Mouse (Mus musculus) forebrain, embryonic 13.5 days (tissue): ENCODE measurements around the gene Shroom1. TPM values are rescaled to one million over a fixed set of nuclear protein-coding genes. Genes with fewer than 3 reads are reported as not detected.

Experiments used
- ATAC-seq: fragments of 200-750 bp; cut with Nextera tagmentation; 2 replicates; pipeline ENCODE4 v1.8.0; 2017
- H3K27ac ChIP-seq: fragments of 300-500 bp; sonication (generic); 2 replicates; pipeline ENCODE4 v1.5.1; 2015; ENCODE audit warnings: inconsistent platforms, mild to moderate bottlenecking, moderate library complexity
- H3K27me3 ChIP-seq: fragments of 300-500 bp; sonication (generic); 2 replicates; pipeline ENCODE4 v1.6.1; 2015; ENCODE audit warnings: mild to moderate bottlenecking, inconsistent platforms
- H3K36me3 ChIP-seq: fragments of 300-500 bp; sonication (generic); 2 replicates; pipeline ENCODE4 v1.6.1; 2015; ENCODE audit warnings: mild to moderate bottlenecking, inconsistent platforms; ENCODE audit not compliant: poor library complexity, severe bottlenecking
- H3K4me1 ChIP-seq: fragments of 300-500 bp; sonication (generic); 2 replicates; pipeline ENCODE4 v1.6.1; 2015; ENCODE audit warnings: inconsistent platforms
- H3K4me2 ChIP-seq: fragments of 300-500 bp; sonication (generic); 2 replicates; pipeline ENCODE4 v1.6.1; 2015; ENCODE audit warnings: inconsistent platforms, mild to moderate bottlenecking, moderate library complexity
- H3K4me3 ChIP-seq: fragments of 300-500 bp; sonication (generic); 2 replicates; pipeline ENCODE4 v1.5.1; 2015; ENCODE audit warnings: mild to moderate bottlenecking, inconsistent platforms
- H3K9ac ChIP-seq: fragments of 300-500 bp; sonication (generic); 2 replicates; pipeline ENCODE4 v1.6.1; 2015; ENCODE audit warnings: mild to moderate bottlenecking, inconsistent platforms
- H3K9me3 ChIP-seq: fragments of 300-500 bp; sonication (generic); replicated peaks from 2 replicates; pipeline ENCODE4 v1.6.1; 2016; ENCODE audit warnings: inconsistent platforms
- WGBS: fragments of 180-500 bp; shearing (Covaris S2); methylation state at CpG from one replicate; pipeline ENCODE4 v1.1.7; 2015; 5-methylcytosine and 5-hydroxymethylcytosine counted together
- polyA plus RNA-seq: library from polyadenylated mRNA; unstranded; fragments of >200 nt; fragmentation: Nextera tagmentation; extraction: Ambion mirVana; gene quantifications from 2 replicates; pipeline ENCODE4 v1.2.1, GENCODE M21; 2015

The Shroom1 gene
- polyA plus RNA-seq, 1 experiment from 2014 or later = 1.3 TPM

DNA sequence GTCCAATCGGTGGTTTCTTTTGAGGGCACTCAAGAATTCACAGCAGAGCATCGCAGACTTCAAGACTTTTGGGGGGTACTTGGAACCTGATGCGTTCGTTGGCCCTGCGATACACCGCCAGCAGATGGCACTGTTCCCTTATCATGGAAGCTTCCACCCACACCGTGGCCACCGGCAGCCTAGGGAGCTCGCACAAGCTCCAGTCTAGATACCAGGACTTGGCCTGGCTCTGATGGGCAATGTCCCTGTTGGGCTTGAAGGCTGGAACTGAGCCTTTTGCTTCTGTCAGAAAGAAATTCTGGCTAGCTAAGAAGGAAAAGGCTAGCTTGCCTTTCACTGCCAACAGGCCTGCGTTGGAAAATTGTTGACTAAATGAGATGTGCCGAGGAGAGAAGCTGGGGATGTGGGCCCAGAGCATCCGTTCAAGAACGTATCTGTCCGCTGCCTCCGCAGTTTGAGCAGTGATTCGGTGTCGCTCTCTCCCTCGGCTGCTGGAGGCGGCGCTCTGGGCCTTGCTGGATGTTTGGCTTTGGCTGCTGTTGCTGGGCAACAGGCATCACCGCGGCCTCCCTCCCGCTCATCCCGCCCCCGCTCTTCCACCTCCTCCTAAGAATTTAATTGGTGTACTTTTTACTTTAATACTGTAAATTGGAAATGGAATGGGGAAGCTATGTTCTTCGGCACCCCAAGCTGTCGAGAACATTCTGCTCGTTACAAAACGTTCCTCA, 13.1 kb downstream of the Shroom1 start, which contains the start of gene Gm9837:
Gene Gm9837, minus strand, starts transcription at position 512 of the 728 bp plus-strand sequence.
- ATAC-seq = peak; percentile 86
- Histone ChIP-seq H3K36me3 (no peaks in the 10 kb centered on the region), H3K27me3 (peaks cover 41% of the 10 kb centered on the region), H3K4me3 (peak within 1 kb of the TSS; percentile 28), H3K9me3 (no peaks in the 10 kb centered on the region), H3K9ac (peak within 1 kb of the TSS; percentile 58), H3K4me2 (peak within 1 kb of the TSS; percentile 60), H3K4me1 (peaks cover 23% of the 10 kb centered on the region), H3K27ac (peak within 1 kb of the TSS; percentile 49; the same call in 1 of the 2 replicates)
- WGBS = 2% methylated on average over 29 of the region's 29 CpGs

DNA sequence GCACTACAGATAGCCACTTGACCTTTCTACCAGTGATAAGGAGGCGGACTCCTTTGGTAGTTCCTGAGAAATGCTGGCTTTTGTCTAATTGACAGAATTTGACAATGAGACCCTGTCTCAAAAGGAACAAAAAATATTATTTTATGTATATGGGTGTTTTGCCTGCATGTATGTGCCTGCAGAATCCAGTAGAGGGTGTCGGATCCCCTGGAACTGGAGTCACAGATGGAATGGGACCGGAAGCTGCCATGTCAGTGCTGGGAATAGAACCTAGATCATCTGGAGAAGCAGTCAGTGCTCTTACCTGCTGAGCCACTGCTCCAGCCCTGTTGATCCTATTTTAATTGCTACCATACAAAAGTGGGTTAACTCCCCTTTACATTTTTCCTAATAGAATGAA, 15.7 kb downstream of the Shroom1 start:
- WGBS = 80% methylated on average over 3 of the region's 3 CpGs

DNA sequence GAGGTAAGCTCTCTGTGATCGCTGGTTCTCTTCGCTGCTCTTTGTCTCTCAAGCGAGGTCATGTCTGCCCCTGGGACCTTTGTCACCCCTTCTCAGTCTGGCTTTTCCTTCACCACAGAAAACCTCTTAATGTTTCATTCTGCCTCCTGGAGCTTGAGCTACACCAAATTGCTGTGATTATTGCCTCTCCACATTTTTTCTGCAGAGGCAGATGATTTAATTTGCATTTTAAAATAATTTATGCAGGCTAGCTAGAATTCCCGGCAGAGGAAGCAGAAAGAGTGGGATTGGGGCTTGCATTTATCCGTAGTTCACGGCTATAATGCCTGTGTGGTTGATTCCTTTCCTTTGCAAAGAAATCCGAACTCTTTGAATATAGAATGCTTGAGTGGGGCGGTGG, 18.6 kb downstream of the Shroom1 start:
- ATAC-seq = peak; percentile 48
- Histone ChIP-seq H3K9ac (0 out of 2 replicates have a peak overlapping the region, but pooled peaks have one; percentile 4), H3K4me1 (peaks cover 33% of the 10 kb centered on the region), H3K4me3 (0 out of 2 replicates have a peak overlapping the region, but pooled peaks have one; percentile 3), H3K4me2 (peak overlapping the region; percentile 26), H3K36me3 (no peaks in the 10 kb centered on the region), H3K27ac (peak overlapping the region; percentile 70), H3K27me3 (peaks cover 56% of the 10 kb centered on the region), H3K9me3 (0 out of 2 replicates have a peak, but pooled peaks cover 4% of the 10 kb centered on the region)
- 14% methylated on average over 8 of the region's 8 CpGs for WGBS

More for the DNA sequence above, 15.7 kb downstream of the Shroom1 start:
- H3K36me3 ChIP-seq = no peaks in the 10 kb centered on the region
- H3K9me3 ChIP-seq = no peaks in the 10 kb centered on the region
- H3K9ac ChIP-seq = no peak overlapping the region
- H3K27me3 ChIP-seq = peaks cover 29% of the 10 kb centered on the region
- no peak overlapping the region for H3K4me3 ChIP-seq
- H3K4me1 ChIP-seq = peaks cover 28% of the 10 kb centered on the region
- H3K27ac ChIP-seq = no peak overlapping the region
- no peak for ATAC-seq
- no peak overlapping the region for H3K4me2 ChIP-seq

DNA sequence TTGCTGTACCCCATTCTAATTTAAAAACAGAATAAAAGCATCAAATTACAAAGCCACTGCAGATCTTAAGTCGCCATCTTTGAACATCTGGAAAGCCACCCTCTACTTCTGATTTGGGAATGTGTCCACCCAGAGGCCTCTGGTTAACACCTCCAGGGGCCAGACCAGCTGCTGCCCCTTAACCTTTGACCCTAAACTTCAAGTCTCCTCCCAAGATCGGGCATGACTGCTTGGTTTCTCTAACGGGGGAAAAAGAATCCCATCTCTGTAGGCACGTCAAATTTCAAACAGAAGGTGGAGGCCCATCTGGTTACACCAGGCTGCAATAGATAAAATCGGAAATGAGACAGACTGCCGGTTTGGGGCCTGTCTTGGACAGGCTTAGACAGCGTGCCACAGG, 20.8 kb downstream of the Shroom1 start:
- peak overlapping the region; percentile 49; the same call in 1 of the 2 replicates for H3K4me3 ChIP-seq
- H3K27me3 ChIP-seq = peaks cover 65% of the 10 kb centered on the region
- peaks cover 30% of the 10 kb centered on the region for H3K4me1 ChIP-seq
- no peak for ATAC-seq
- 0 out of 2 replicates have a peak, but pooled peaks cover 4% of the 10 kb centered on the region for H3K9me3 ChIP-seq
- no peak overlapping the region for H3K9ac ChIP-seq
- 45% methylated on average over 7 of the region's 7 CpGs for WGBS
- H3K27ac ChIP-seq = no peak overlapping the region
- peak overlapping the region; percentile 73; the same call in 1 of the 2 replicates for H3K4me2 ChIP-seq
- H3K36me3 ChIP-seq = no peaks in the 10 kb centered on the region

DNA sequence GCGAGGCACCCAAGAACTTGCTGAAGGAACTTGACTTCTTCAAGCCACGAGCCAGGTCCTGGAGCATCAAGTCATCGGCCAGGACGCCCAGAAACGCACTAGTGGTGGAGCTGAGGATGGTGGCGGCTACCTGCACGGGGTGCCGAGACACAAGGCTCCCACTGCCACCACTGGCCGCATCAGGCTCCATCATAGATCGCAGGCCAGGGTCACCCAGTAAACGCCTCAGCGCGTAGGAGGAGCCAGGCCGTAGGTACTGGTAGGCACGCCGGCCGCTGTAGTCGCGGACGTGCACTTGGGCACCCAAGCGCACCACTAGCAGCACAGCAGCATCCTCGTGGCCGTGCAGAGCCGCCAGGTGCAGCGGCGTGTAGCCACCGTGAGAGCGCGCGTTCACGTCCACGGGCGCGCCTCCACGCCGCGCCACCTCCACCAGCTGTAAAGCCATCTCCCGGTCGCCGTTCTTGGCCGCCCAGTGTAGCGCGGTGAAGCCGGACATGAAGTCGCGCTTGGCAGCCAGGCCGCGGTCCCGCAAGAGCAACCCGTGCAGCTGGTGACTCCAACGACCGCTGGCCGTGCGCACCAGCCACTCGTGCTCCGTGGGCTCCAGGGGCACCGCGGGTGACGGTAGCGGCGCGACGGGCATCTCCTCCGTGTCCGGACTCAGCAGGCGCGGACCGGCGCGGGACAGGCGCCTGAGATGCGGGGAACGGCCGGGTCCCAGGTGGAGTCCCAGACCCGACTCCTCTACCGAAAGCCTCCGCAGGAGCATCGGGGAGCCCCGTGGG, 21.6 kb downstream of the Shroom1 start:
- ATAC-seq = 0 out of 2 replicates have a peak, but pooled peaks have one; percentile 2
- H3K27me3 ChIP-seq = peaks cover 62% of the 10 kb centered on the region

DNA sequence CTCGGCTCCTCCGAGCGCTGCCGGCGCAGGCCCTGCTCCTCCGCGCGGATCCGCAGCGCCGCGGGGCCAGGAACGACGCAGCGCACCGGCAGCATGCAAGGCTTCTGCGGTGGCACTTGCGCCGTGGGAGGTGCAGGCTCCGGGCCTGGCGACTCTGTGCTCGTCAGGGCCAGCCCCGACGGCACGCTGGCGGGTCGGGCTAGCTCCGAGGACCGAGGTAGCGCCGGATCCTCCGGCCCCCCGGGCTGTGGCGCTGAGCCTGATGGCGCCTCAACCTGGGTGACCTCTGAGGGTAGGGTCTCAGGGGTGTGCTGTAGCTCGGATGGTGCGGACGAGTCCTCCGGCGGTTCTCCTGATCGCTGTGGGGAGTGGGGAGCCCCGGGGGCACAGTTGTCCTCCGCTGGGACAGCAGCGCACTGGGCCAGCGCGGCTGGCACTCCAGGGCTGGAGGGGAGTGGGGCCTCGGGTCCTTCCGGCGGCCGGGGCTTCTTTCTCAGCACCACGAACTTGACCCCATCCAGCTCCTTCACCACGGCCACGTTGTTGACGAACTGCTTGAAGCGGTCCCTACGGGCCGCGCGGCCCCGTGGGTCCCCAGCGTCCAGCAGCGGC, 22.3 kb downstream of the Shroom1 start:
- Histone ChIP-seq H3K27me3 (peaks cover 58% of the 10 kb centered on the region), H3K27ac (no peak overlapping the region)
- ATAC-seq = peak; percentile 32; the same call in 1 of the 2 replicates

More for the DNA sequence above, 21.6 kb downstream of the Shroom1 start:
- H3K9ac ChIP-seq = peak overlapping the region; percentile 59
- 0 out of 2 replicates have a peak, but pooled peaks cover 4% of the 10 kb centered on the region for H3K9me3 ChIP-seq
- WGBS = 5% methylated on average over 79 of the region's 79 CpGs
- H3K4me1 ChIP-seq = peaks cover 30% of the 10 kb centered on the region
- H3K4me3 ChIP-seq = peak overlapping the region; percentile 49
- no peaks in the 10 kb centered on the region for H3K36me3 ChIP-seq
- peak overlapping the region; percentile 73 for H3K4me2 ChIP-seq
- H3K27ac ChIP-seq = no peak overlapping the region

DNA sequence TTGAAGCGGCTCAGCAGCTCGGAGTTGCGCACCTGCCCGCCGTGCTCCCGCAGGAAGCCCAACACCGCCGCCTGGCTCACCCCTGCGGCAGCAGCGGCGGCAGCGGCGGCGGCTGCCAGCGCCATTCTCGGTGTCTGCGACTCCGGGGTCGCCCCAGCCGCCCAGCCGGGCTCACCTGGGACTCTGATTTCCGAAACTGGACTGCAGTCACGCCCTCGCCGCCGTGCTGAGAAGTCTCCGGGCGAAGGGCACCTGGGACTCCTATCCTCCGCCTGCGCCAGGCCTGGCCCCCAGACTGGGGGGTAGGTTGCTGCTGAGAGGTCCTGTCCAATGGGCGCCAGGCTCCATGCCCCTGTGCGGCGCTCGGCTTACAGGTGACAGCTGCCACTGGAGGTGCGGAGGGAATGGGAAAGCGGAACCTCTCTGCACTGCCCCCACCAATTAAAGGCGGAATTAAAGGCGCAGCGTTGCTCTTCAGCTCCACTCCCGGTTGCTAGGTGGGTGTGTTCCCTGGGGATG, 22.8 kb downstream of the Shroom1 start, which contains the start of the genes Gm9945 and Sowaha:
Gene Gm9945, plus strand, starts transcription at position 384 of the 519 bp plus-strand sequence.
Gene Sowaha, minus strand, starts transcription at position 492 of the 519 bp plus-strand sequence.
- Histone ChIP-seq H3K4me2 (peak within 1 kb of the TSS; percentile 73), H3K36me3 (no peaks in the 10 kb centered on the region), H3K4me3 (peak within 1 kb of the TSS; percentile 49), H3K9ac (peak within 1 kb of the TSS; percentile 59), H3K9me3 (0 out of 2 replicates have a peak, but pooled peaks cover 4% of the 10 kb centered on the region), H3K27me3 (peaks cover 58% of the 10 kb centered on the region), H3K4me1 (peaks cover 30% of the 10 kb centered on the region), H3K27ac (no peak within 1 kb of the TSS)
- no peak for ATAC-seq
- 4% methylated on average over 34 of the region's 40 CpGs for WGBS

More for the DNA sequence above, 22.3 kb downstream of the Shroom1 start:
- under 1% methylated on average over 61 of the region's 62 CpGs for WGBS
- H3K9me3 ChIP-seq = 0 out of 2 replicates have a peak, but pooled peaks cover 4% of the 10 kb centered on the region
- peak overlapping the region; percentile 49 for H3K4me3 ChIP-seq
- peak overlapping the region; percentile 73 for H3K4me2 ChIP-seq
- H3K36me3 ChIP-seq = no peaks in the 10 kb centered on the region
- H3K9ac ChIP-seq = peak overlapping the region; percentile 59
- peaks cover 30% of the 10 kb centered on the region for H3K4me1 ChIP-seq

DNA sequence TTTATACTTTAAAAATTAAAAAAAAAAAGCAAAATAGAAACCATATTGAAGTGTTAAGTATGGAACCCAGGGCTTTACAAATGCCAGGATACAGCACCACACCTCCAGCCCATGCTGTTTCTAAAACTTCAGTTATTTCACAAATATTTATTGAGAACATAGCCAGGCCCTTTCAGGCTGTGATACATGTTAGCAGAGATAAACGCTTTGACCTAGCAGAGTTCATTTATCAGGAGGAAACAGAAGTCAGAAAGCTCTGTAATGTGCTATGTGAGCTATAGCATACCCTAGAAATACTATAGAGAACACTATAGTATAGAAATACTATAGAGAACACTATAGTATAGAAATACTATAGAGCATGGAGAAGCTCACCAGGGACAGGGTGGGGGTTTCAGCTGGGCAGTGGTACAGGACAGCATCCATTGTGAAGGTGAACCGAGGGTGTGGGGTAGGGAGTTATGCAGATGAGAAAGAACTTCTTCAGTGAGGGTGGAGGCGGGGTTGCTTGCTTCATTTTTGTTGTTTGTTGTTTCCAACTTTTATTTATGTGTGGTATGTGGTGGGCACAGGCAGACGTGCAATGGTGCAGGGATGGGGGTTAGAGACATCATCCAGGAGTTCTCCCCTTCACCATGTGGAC, 24.2 kb downstream of the Shroom1 start:
- H3K9me3 ChIP-seq = 0 out of 2 replicates have a peak, but pooled peaks cover 4% of the 10 kb centered on the region
- WGBS = 74% methylated on average over 4 of the region's 4 CpGs
- H3K36me3 ChIP-seq = no peaks in the 10 kb centered on the region
- no peak overlapping the region for H3K9ac ChIP-seq
- H3K4me2 ChIP-seq = no peak overlapping the region
- H3K27me3 ChIP-seq = peaks cover 61% of the 10 kb centered on the region
- H3K4me3 ChIP-seq = no peak overlapping the region
- H3K27ac ChIP-seq = no peak overlapping the region
- ATAC-seq = no peak
- peaks cover 20% of the 10 kb centered on the region for H3K4me1 ChIP-seq

DNA sequence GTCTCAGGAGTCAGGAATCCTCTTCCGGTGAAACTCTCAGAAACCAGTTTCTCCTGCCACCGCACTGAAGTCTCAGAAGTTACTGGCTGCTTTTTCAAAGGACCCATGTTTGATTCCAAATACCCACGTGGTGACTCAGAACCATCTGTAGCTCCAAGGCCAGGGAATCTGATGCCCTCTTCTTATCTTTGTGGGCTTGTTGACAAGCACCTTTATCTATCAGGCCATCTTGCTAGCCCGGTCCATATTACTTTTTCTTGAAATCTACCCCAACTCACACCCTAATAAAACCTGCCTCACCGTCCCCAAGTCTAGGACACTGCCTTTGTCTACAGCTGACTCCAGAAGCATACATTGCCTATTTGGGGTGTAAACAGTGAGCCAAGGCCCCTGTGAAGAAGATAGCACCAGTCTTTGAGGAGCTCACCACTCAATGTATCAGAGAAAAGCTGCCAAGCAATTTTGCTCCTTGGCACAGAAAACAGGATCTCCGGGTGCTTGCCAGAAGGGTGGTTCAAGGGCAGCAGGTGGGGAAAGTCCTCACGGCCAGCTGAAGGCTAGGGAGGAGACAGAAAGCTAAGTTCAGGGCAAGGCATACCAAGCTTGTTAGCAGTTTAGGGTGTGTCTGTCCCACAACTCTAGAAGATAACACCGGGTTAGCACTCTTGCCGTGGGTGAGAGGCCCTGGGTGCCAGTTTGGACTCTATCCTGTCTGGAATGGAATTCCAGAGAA, 26.3 kb downstream of the Shroom1 start:
- 79% methylated on average over 9 of the region's 9 CpGs for WGBS
- H3K27ac ChIP-seq = no peak overlapping the region
- no peak for ATAC-seq

DNA sequence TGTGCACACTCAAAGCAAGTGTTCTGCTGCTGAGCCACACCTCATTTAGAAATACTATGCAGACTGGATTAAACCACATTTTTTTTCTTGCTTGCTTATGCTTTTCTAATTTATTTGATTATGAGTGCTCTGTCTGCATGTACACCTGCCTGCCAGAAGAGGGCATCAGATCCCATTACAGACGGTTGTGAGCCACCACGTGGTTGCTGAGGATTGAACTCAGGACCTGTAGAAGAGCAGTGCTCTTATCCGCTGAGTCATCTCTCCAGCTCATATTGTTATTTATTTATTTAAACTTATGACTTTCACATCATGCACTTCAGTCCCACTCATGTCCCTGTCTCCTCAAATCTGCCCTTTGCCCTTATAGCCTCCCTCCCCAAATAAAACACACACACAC, 28.7 kb downstream of the Shroom1 start:
- H3K27me3 ChIP-seq = peaks cover 40% of the 10 kb centered on the region
- H3K4me2 ChIP-seq = no peak overlapping the region
- H3K27ac ChIP-seq = no peak overlapping the region
- H3K36me3 ChIP-seq = no peaks in the 10 kb centered on the region
- H3K4me1 ChIP-seq = peaks cover 9% of the 10 kb centered on the region
- H3K4me3 ChIP-seq = no peak overlapping the region
- WGBS = 40% methylated on average over 3 of the region's 3 CpGs
- no peak for ATAC-seq
- H3K9ac ChIP-seq = no peak overlapping the region
- no peaks in the 10 kb centered on the region for H3K9me3 ChIP-seq

More for the DNA sequence above, 26.3 kb downstream of the Shroom1 start:
- H3K4me2 ChIP-seq = no peak overlapping the region
- H3K27me3 ChIP-seq = peaks cover 64% of the 10 kb centered on the region
- H3K4me3 ChIP-seq = no peak overlapping the region
- H3K9me3 ChIP-seq = 0 out of 2 replicates have a peak, but pooled peaks cover 4% of the 10 kb centered on the region
- peaks cover 26% of the 10 kb centered on the region for H3K4me1 ChIP-seq
- H3K36me3 ChIP-seq = no peaks in the 10 kb centered on the region
- H3K9ac ChIP-seq = no peak overlapping the region
